Mouse (Mus musculus) erythroblast, embryonic 14.5 days (primary cell): ENCODE results near the gene Bcl7c. TPM values are rescaled to one million over a fixed set of nuclear protein-coding genes. Genes with fewer than 3 reads are reported as not detected.

ENCODE experiments used
- H3K27me3 ChIP-seq: 2 replicates; pipeline ENCODE4 v1.6.1; 2012; ENCODE audit warnings: inconsistent platforms; ENCODE audit not compliant: control insufficient read depth
- H3K36me3 ChIP-seq: 2 replicates; pipeline ENCODE4 v1.6.1; 2012; ENCODE audit warnings: mild to moderate bottlenecking, inconsistent platforms; ENCODE audit not compliant: control insufficient read depth
- H3K4me1 ChIP-seq: 2 replicates; pipeline ENCODE4 v1.6.1; 2012; ENCODE audit warnings: inconsistent platforms; ENCODE audit not compliant: control insufficient read depth
- H3K4me3 ChIP-seq: replicated peaks from 2 replicates; pipeline ENCODE3; 2012; ENCODE audit warnings: moderate library complexity, mild to moderate bottlenecking, inconsistent platforms
- H3K9me3 ChIP-seq: 2 replicates; pipeline ENCODE4 v1.6.1; 2012; ENCODE audit warnings: low read length, inconsistent platforms, mixed read lengths; ENCODE audit not compliant: control insufficient read depth
- GATA1 ChIP-seq: IDR thresholded peaks from 2 replicates; pipeline ENCODE4 v1.6.1; 2012; ENCODE audit warnings: low read length, inconsistent platforms, mixed read lengths
- TAL1 ChIP-seq: IDR thresholded peaks from 3 replicates; pipeline ENCODE4 v1.6.1; 2012; ENCODE audit warnings: low read length, inconsistent platforms, mixed read lengths
- polyA plus RNA-seq: library from polyadenylated mRNA; stranded (reverse); fragments of >175 nt; gene quantifications from 2 replicates; pipeline ENCODE4 v1.2.3, GENCODE M21; 2012

Gene Bcl7c
- polyA plus RNA-seq, 1 experiment: 16.0 TPM

GRCm38 (mm10) chr7:127616881-127617280, 91.9 kb downstream of the Bcl7c start:
- peaks cover 5% of the 10 kb centered on the region for H3K9me3 ChIP-seq
- H3K4me1 ChIP-seq: peaks cover 30% of the 10 kb centered on the region
- H3K4me3 ChIP-seq: no peak overlapping the region
- no peak for TF ChIP-seq TAL1
- TF ChIP-seq GATA1: no peak
- peaks cover 8% of the 10 kb centered on the region for H3K36me3 ChIP-seq
- peaks cover 32% of the 10 kb centered on the region for H3K27me3 ChIP-seq

- peaks cover 13% of the 10 kb centered on the region for H3K36me3 ChIP-seq
- H3K9me3 ChIP-seq: peaks cover 10% of the 10 kb centered on the region
- peaks cover 30% of the 10 kb centered on the region for H3K4me1 ChIP-seq
- no peak for TF ChIP-seq TAL1
- no peak for TF ChIP-seq GATA1
- peaks cover 32% of the 10 kb centered on the region for H3K27me3 ChIP-seq
- H3K4me3 ChIP-seq: no peak overlapping the region
These were observed 92.4 kb downstream of the Bcl7c start for GRCm38 (mm10) chr7:127616336-127616735.

GRCm38 (mm10) chr7:127614891-127615843, 93.6 kb downstream of the Bcl7c start, which contains the start of gene Zfp629:
Gene Zfp629, minus strand, starts transcription at chr7:127615797.
- Histone ChIP-seq H3K9me3 (peaks cover 16% of the 10 kb centered on the region), H3K4me1 (peaks cover 30% of the 10 kb centered on the region), H3K4me3 (peak within 1 kb of the TSS; percentile 74), H3K27me3 (peaks cover 32% of the 10 kb centered on the region), H3K36me3 (peaks cover 25% of the 10 kb centered on the region)
- TF ChIP-seq GATA1 (no peak), TAL1 (no peak)

GRCm38 (mm10) chr7:127614511-127614890, 94.2 kb downstream of the Bcl7c start:
- peaks cover 16% of the 10 kb centered on the region for H3K9me3 ChIP-seq
- no peak for TF ChIP-seq GATA1
- TF ChIP-seq TAL1: no peak
- H3K27me3 ChIP-seq: peaks cover 32% of the 10 kb centered on the region

GRCm38 (mm10) chr7:127614091-127614490, 94.6 kb downstream of the Bcl7c start:
- TF ChIP-seq GATA1 (no peak), TAL1 (no peak)

More at GRCm38 (mm10) chr7:127614511-127614890, 94.2 kb downstream of the Bcl7c start:
- Histone ChIP-seq H3K36me3 (peaks cover 29% of the 10 kb centered on the region), H3K4me1 (peaks cover 30% of the 10 kb centered on the region), H3K4me3 (peak overlapping the region; percentile 74)

GRCm38 (mm10) chr7:127613501-127613900, 95.2 kb downstream of the Bcl7c start:
- H3K4me1 ChIP-seq: peaks cover 30% of the 10 kb centered on the region
- peaks cover 31% of the 10 kb centered on the region for H3K36me3 ChIP-seq
- no peak overlapping the region for H3K4me3 ChIP-seq
- TF ChIP-seq GATA1: no peak
- TF ChIP-seq TAL1: no peak
- peaks cover 16% of the 10 kb centered on the region for H3K9me3 ChIP-seq
- peaks cover 32% of the 10 kb centered on the region for H3K27me3 ChIP-seq

More at GRCm38 (mm10) chr7:127614091-127614490, 94.6 kb downstream of the Bcl7c start:
- H3K9me3 ChIP-seq: peaks cover 16% of the 10 kb centered on the region
- peak overlapping the region; percentile 74 for H3K4me3 ChIP-seq
- peaks cover 30% of the 10 kb centered on the region for H3K4me1 ChIP-seq
- H3K27me3 ChIP-seq: peaks cover 32% of the 10 kb centered on the region
- H3K36me3 ChIP-seq: peaks cover 31% of the 10 kb centered on the region

- Histone ChIP-seq H3K4me1 (peaks cover 26% of the 10 kb centered on the region), H3K9me3 (peaks cover 14% of the 10 kb centered on the region), H3K4me3 (no peak overlapping the region), H3K27me3 (peaks cover 32% of the 10 kb centered on the region), H3K36me3 (peaks cover 33% of the 10 kb centered on the region)
- no peak for TF ChIP-seq TAL1
These were observed 97.2 kb downstream of the Bcl7c start for GRCm38 (mm10) chr7:127611561-127611960.

Other genes starting within 250 kb of the Bcl7c start
- 11.7 and 14.3 TPM in 2 replicates for gene Prr14, start 249.3 kb downstream of the Bcl7c start, polyA plus RNA-seq
- gene Fbrs, start 229.7 kb downstream of the Bcl7c start, polyA plus RNA-seq: 36.3 and 37.8 TPM in 2 replicates
- gene Srcap, start 196.9 kb downstream of the Bcl7c start, polyA plus RNA-seq: 1.0 and 1.5 TPM in 2 replicates
- gene Gm42715, start 189.3 kb downstream of the Bcl7c start, polyA plus RNA-seq: 7.0 and 7.8 TPM in 2 replicates
- 0.61 and 0.75 TPM in 2 replicates for gene Tmem265, start 147.5 kb downstream of the Bcl7c start, polyA plus RNA-seq
- 5.4 and 7.7 TPM in 2 replicates for gene Phkg2, start 135.6 kb downstream of the Bcl7c start, polyA plus RNA-seq
- gene Ccdc189, start 120.3 kb downstream of the Bcl7c start, polyA plus RNA-seq: 7.1 and 8.9 TPM in 2 replicates
- gene Rnf40, start 120.2 kb downstream of the Bcl7c start, polyA plus RNA-seq: 4.4 and 5.0 TPM in 2 replicates
- 0.11 and 0.15 TPM in 2 replicates for gene Zfp629, start 93.1 kb downstream of the Bcl7c start, polyA plus RNA-seq
- gene Ctf1, start 3.8 kb upstream of the Bcl7c start, polyA plus RNA-seq: 0.06 TPM in 1 of 2 replicates, not detected in the other
- 0.02 TPM in 1 of 2 replicates, not detected in the other for gene Ctf2, start 23.2 kb upstream of the Bcl7c start, polyA plus RNA-seq
- gene Fbxl19, start 35.6 kb upstream of the Bcl7c start, polyA plus RNA-seq: 8.2 and 9.9 TPM in 2 replicates
- gene Orai3, start 60.9 kb upstream of the Bcl7c start, polyA plus RNA-seq: 0.30 and 0.44 TPM in 2 replicates
- 4.7 and 6.0 TPM in 2 replicates for gene Setd1a, start 67.7 kb upstream of the Bcl7c start, polyA plus RNA-seq
- gene Gm49388, start 76.7 kb upstream of the Bcl7c start, polyA plus RNA-seq: 0.39 TPM in 1 of 2 replicates, not detected in the other
- gene Hsd3b7, start 91.7 kb upstream of the Bcl7c start, polyA plus RNA-seq: 0.43 and 0.50 TPM in 2 replicates
- gene Stx4a, start 115.4 kb upstream of the Bcl7c start, polyA plus RNA-seq: 1.4 and 1.5 TPM in 2 replicates
- 0.01 TPM in 1 of 2 replicates, not detected in the other for gene Stx1b, start 115.6 kb upstream of the Bcl7c start, polyA plus RNA-seq
- gene Zfp646, start 167.3 kb upstream of the Bcl7c start, polyA plus RNA-seq: 1.3 TPM in 2 replicates
- 1.3 and 1.5 TPM in 2 replicates for gene Zfp668, start 167.9 kb upstream of the Bcl7c start, polyA plus RNA-seq
- 0.03 and 0.05 TPM in 2 replicates for gene Prss53, start 182.0 kb upstream of the Bcl7c start, polyA plus RNA-seq
- gene Gm21974, start 186.5 kb upstream of the Bcl7c start, polyA plus RNA-seq: not detected in 2 replicates
- 0.89 and 1.3 TPM in 2 replicates for gene Vkorc1, start 186.7 kb upstream of the Bcl7c start, polyA plus RNA-seq
- 13.1 and 18.3 TPM in 2 replicates for gene Bckdk, start 195.1 kb upstream of the Bcl7c start, polyA plus RNA-seq
- gene Kat8, start 203.6 kb upstream of the Bcl7c start, polyA plus RNA-seq: 0.44 and 0.49 TPM in 2 replicates
- 0.04 TPM in 1 of 2 replicates, not detected in the other for gene Prss8, start 221.2 kb upstream of the Bcl7c start, polyA plus RNA-seq
- gene Prss36, start 237.8 kb upstream of the Bcl7c start, polyA plus RNA-seq: 0.21 and 0.28 TPM in 2 replicates